Mouse (Mus musculus): ENCODE results near the gene Atxn2.

GRCm38 (mm10) chr5:121718462-121718861, 7.3 kb downstream of the Atxn2 start:
- no peak for TF ChIP-seq GATA1 (IDR thresholded peaks at IDR 0.05; ENCODE audit: low read length)
- TF ChIP-seq TAL1 (IDR thresholded peaks at IDR 0.05; ENCODE audit: low read length): no peak

Measured in erythroblast, embryonic 14.5 days (primary cell).